Mouse (Mus musculus) MN1 (cell line): ENCODE data around the gene Arhgef12.
A peak's percentile ranks its signal among the peaks of the same experiment; 100 is the strongest.
"Not testable (repeated sequence)": the region's sequence is repeated elsewhere in the genome, so short reads cannot be mapped to it uniquely, and the experiment has no call there.

ENCODE experiments used
- DNase-seq: peaks from one replicate; pipeline ENCODE4 v3.0.0-alpha.2; 2016; ENCODE audit warnings: low spot score

Gene Arhgef12

GRCm38 (mm10) chr9:43000595-43001250 lies 106.3 kb downstream of the Arhgef12 start:
- no peak for DNase-seq

- DNase-seq: peak; percentile 76
Measured at GRCm38 (mm10) chr9:43000070-43000469, 107.0 kb downstream of the Arhgef12 start.

GRCm38 (mm10) chr9:42997526-42997925 lies 109.5 kb downstream of the Arhgef12 start:
- no peak for DNase-seq

GRCm38 (mm10) chr9:42995298-42995697 lies 111.7 kb downstream of the Arhgef12 start:
- no peak for DNase-seq

- DNase-seq: no peak
Measured at GRCm38 (mm10) chr9:42994708-42995107, 112.3 kb downstream of the Arhgef12 start.

- no peak for DNase-seq
Measured at GRCm38 (mm10) chr9:42993659-42994058, 113.4 kb downstream of the Arhgef12 start.

GRCm38 (mm10) chr9:42987988-42988387 lies 119.1 kb downstream of the Arhgef12 start:
- no peak for DNase-seq

- DNase-seq: no peak
Measured at GRCm38 (mm10) chr9:42968894-42969521, 138.0 kb downstream of the Arhgef12 start.

- DNase-seq: no peak
Measured at GRCm38 (mm10) chr9:42967731-42968130, 139.3 kb downstream of the Arhgef12 start.

GRCm38 (mm10) chr9:42964809-42965208 lies 142.2 kb downstream of the Arhgef12 start:
- DNase-seq: not testable (repeated sequence)

- DNase-seq: no peak
Measured at GRCm38 (mm10) chr9:42964366-42964765, 142.7 kb downstream of the Arhgef12 start.

GRCm38 (mm10) chr9:42962506-42962905 lies 144.5 kb downstream of the Arhgef12 start:
- DNase-seq: no peak

GRCm38 (mm10) chr9:42958401-42958800 lies 148.6 kb downstream of the Arhgef12 start:
- no peak for DNase-seq

- DNase-seq: no peak
Measured at GRCm38 (mm10) chr9:42948381-42948780, 158.7 kb downstream of the Arhgef12 start.

GRCm38 (mm10) chr9:42945174-42945573 lies 161.9 kb downstream of the Arhgef12 start:
- DNase-seq: no peak

GRCm38 (mm10) chr9:42944536-42945006 lies 162.5 kb downstream of the Arhgef12 start:
- DNase-seq: peak; percentile 10

- DNase-seq: no peak
Measured at GRCm38 (mm10) chr9:42943781-42944535, 163.1 kb downstream of the Arhgef12 start, which contains the start of gene Grik4. Gene Grik4, minus strand, starts transcription at chr9:42944493.

GRCm38 (mm10) chr9:42943057-42943529 lies 163.9 kb downstream of the Arhgef12 start:
- peak; percentile 14 for DNase-seq

- DNase-seq: peak; percentile 7
Measured at GRCm38 (mm10) chr9:42942148-42942547, 164.9 kb downstream of the Arhgef12 start.

- DNase-seq: no peak
Measured at GRCm38 (mm10) chr9:42932146-42932545, 174.9 kb downstream of the Arhgef12 start.

- DNase-seq: peak; percentile 25
Measured at GRCm38 (mm10) chr9:42927498-42927897, 179.5 kb downstream of the Arhgef12 start.

- no peak for DNase-seq
Measured at GRCm38 (mm10) chr9:42926564-42926963, 180.5 kb downstream of the Arhgef12 start.

- no peak for DNase-seq
Measured at GRCm38 (mm10) chr9:42921830-42922229, 185.2 kb downstream of the Arhgef12 start.
